Mouse (Mus musculus) cerebellum, adult 2 months (tissue): ENCODE data around the gene Cst11. TPM values are rescaled to one million over a fixed set of nuclear protein-coding genes. Genes with fewer than 3 reads are reported as not detected.
"Not testable (repeated sequence)": the region's sequence is repeated elsewhere in the genome, so short reads cannot be mapped to it uniquely, and the experiment has no call there.

Source experiments
- DNase-seq, 2 experiments: peaks; one replicate each; pipeline ENCODE4 v3.0.0; 2021
- H3K27ac ChIP-seq: fragments of 200-500 bp; 2 replicates; pipeline ENCODE4 v1.5.1; 2012; ENCODE audit warnings: low read length, control low read depth, inconsistent platforms; ENCODE audit not compliant: insufficient read depth
- H3K27me3 ChIP-seq: fragments of 200-500 bp; 2 replicates; pipeline ENCODE4 v1.6.1; 2012; ENCODE audit warnings: inconsistent platforms, mild to moderate bottlenecking, low read length, moderate library complexity; ENCODE audit not compliant: control insufficient read depth, insufficient read depth
- H3K4me1 ChIP-seq: fragments of 200-500 bp; 2 replicates; pipeline ENCODE4 v1.6.1; 2011; ENCODE audit warnings: low read length; ENCODE audit not compliant: control insufficient read depth, insufficient read depth
- H3K4me3 ChIP-seq: fragments of 200-500 bp; replicated peaks from 2 replicates; pipeline ENCODE3; 2011; ENCODE audit warnings: mild to moderate bottlenecking, low read depth, low read length, control low read depth; ENCODE audit not compliant: insufficient read depth
- CTCF ChIP-seq: fragments of 200-500 bp; IDR thresholded peaks from 2 replicates; pipeline ENCODE4 v1.5.1; 2011; ENCODE audit warnings: low read depth, mild to moderate bottlenecking, control low read depth, low read length, moderate library complexity, borderline replicate concordance; ENCODE audit not compliant: insufficient read depth
- POLR2A ChIP-seq: fragments of 200-500 bp; IDR thresholded peaks from 2 replicates; pipeline ENCODE4 v1.6.1; 2011; ENCODE audit warnings: low read length, control low read depth, borderline replicate concordance; ENCODE audit not compliant: insufficient read depth
- WGBS: fragments of 180-500 bp; shearing (Covaris S2); methylation state at CpG from one replicate; pipeline ENCODE4 v1.1.7; 2018; 5-methylcytosine and 5-hydroxymethylcytosine counted together
- polyA plus RNA-seq: library from polyadenylated mRNA; depleted of rRNA; stranded (reverse); fragments of >200 nt; gene quantifications from 2 replicates; pipeline ENCODE4 v1.2.3, GENCODE M21; 2012; rRNA removed

Cst11 gene
- not detected in 2 replicates for polyA plus RNA-seq

- H3K27ac ChIP-seq, H3K27me3 ChIP-seq, H3K4me1 ChIP-seq, H3K4me3 ChIP-seq, DNase-seq: not testable (repeated sequence)
- 86% methylated on average over 4 of the region's 4 CpGs for WGBS
These were observed at the start of gene Cst11 for GRCm38 (mm10) chr2:148771397-148771796. Gene Cst11 (minus strand): TSS chr2:148771497.

DNA sequence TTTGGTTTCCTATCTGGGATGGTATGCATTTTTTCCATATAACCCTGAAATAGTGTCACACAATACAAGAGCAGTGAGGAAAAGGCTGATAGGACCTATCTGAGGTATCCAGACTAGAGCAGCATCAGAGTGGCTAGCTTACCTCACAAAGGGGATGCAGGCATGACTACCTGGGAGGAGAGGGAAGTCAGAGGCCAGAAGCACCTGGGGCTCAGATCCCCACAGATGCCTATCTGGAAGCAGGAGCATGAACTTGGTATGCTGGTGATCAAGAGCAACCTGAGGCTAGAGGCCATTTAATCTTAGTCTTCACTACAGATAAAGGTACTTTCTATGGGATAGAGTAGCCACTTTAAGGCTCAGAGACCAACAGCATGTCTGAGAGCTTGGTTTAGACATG is 48.6 kb upstream of the Cst11 start, which contains the start of gene Cst13:
Cst13 (plus strand) TSS at position 173 of the 400 bp plus-strand sequence.
- Histone ChIP-seq H3K4me1 (no peaks in the 10 kb centered on the region), H3K4me3 (no peak within 1 kb of the TSS), H3K27me3 (no peaks in the 10 kb centered on the region), H3K27ac (no peak within 1 kb of the TSS)
- no peak for DNase-seq
- TF ChIP-seq CTCF, result no peak
- TF ChIP-seq POLR2A, result no peak

DNA sequence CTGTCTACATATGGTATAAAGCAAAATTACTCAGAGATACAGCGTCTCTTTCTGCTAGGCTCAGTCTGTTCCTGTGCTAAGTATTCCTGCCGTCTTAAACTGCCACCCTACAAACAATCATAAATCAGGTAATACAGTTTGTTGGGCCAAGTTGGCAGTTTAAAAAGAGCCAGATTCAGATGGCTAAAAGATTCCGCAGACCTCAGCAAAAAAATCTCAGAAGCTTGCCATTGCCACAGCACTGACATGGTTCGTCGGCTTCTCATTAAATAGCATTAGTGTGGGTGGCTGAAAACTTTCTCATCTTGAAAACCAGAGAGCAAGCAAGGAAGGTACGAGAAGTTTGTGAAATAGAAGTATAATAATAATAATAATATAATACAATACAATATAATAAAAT is 35.4 kb upstream of the Cst11 start:
- 44% methylated on average over 6 of the region's 6 CpGs for WGBS
- H3K4me3 ChIP-seq, result no peak overlapping the region
- H3K27ac ChIP-seq, result no peak overlapping the region
- H3K4me1 ChIP-seq, result peaks cover 1% of the 10 kb centered on the region; the same call in 1 of the 2 replicates
- no peak for DNase-seq
- TF ChIP-seq POLR2A (no peak), CTCF (no peak)
- no peaks in the 10 kb centered on the region for H3K27me3 ChIP-seq

DNA sequence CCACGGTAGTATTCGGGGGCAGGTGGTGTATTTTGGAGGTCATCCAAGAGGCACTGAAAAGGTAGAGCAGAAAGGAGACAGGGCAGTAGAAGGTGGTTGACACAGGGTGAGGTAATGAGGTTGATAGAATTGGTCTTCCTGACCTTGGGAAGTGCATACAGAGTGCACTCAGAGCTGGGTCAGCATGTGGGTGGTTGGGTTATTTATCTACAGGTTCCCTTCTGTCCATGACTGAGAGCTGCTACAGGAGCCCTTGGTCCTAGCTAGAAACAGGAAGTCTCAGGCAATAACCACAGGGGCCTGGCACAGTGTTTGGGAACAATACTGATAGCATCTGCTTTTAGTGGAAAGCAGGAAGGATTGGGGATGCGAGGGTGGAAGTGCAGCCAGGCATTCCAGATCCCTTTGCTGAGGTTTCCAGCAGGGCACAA is 30.2 kb upstream of the Cst11 start:
- H3K27ac ChIP-seq, result peak overlapping the region; percentile 58
- no peak overlapping the region for H3K4me3 ChIP-seq
- 11% methylated on average over 3 of the region's 3 CpGs for WGBS
- peak; percentile 66 to 86 for DNase-seq
- TF ChIP-seq POLR2A (no peak), CTCF (no peak)
- H3K4me1 ChIP-seq, result peaks cover 12% of the 10 kb centered on the region
- no peaks in the 10 kb centered on the region for H3K27me3 ChIP-seq

DNA sequence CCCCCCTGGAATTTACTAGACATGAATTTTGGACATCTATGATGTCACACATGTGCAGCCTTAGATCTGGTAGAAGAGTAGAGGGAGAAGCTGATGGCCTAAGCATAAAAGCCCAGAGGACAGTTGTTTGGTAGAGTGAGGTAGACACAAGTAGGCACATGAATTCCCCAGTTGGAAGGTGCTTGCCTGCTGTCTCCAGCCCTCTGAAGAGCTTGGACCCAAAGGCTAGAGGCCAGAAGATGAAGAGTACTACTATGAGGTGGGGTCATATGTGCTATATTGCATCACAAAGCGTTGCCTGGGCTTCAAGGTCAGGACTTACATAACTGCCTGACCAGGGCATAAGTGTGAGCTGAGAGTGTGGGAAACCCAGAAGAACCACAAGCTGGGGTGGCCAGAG is 27.2 kb upstream of the Cst11 start, which contains the start of gene Cst8:
Cst8 (plus strand) TSS at position 301 of the 400 bp plus-strand sequence.
- H3K4me1 ChIP-seq, result peaks cover 12% of the 10 kb centered on the region
- no peak for DNase-seq
- no peaks in the 10 kb centered on the region for H3K27me3 ChIP-seq
- no peak for TF ChIP-seq CTCF
- TF ChIP-seq POLR2A, result no peak
- no peak within 1 kb of the TSS for H3K4me3 ChIP-seq
- no peak within 1 kb of the TSS for H3K27ac ChIP-seq
- 92% methylated on average over 1 of the region's 1 CpGs for WGBS

GRCm38 (mm10) chr2:148789142-148789541 is 17.8 kb upstream of the Cst11 start, which contains the start of gene Cst12:
Gene Cst12 (plus strand): TSS chr2:148789361.
- Histone ChIP-seq H3K27me3 (no peaks in the 10 kb centered on the region), H3K27ac (no peak within 1 kb of the TSS), H3K4me3 (no peak within 1 kb of the TSS), H3K4me1 (no peaks in the 10 kb centered on the region)
- TF ChIP-seq CTCF (no peak), POLR2A (no peak)
- WGBS, result 89% methylated on average over 6 of the region's 6 CpGs
- no peak for DNase-seq

DNA sequence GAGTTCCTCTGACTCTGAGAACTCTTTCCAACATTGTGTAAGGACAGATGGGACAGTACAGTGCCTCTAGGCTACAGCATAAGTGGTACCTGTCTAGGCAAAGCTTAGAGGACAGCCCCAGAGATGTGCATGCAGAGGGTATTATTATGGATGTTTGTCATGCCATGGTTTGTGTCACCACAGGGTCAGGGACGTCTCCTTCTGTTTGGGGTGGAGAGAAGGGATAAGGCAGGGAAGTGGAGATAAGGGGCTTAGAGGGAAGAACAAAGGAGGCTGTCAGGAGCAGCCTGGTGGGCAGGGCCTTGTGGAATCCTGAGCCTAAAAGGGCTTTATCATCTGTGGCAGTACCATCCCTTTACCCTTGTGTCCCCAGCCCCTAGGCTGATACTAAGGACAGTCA is 10.4 kb upstream of the Cst11 start, which contains the start of gene 8030411F24Rik:
8030411F24Rik (plus strand) TSS at position 301 of the 400 bp plus-strand sequence.
- H3K27me3 ChIP-seq, result no peaks in the 10 kb centered on the region
- no peaks in the 10 kb centered on the region for H3K4me1 ChIP-seq
- no peak for DNase-seq
- TF ChIP-seq POLR2A (no peak), CTCF (no peak)
- H3K4me3 ChIP-seq, result no peak within 1 kb of the TSS
- 14% methylated on average over 1 of the region's 1 CpGs for WGBS
- H3K27ac ChIP-seq, result no peak within 1 kb of the TSS

GRCm38 (mm10) chr2:148763648-148764388 is 7.5 kb downstream of the Cst11 start:
- Histone ChIP-seq H3K4me1 (no peaks in the 10 kb centered on the region), H3K27me3 (no peaks in the 10 kb centered on the region), H3K27ac (no peak overlapping the region), H3K4me3 (no peak overlapping the region)
- TF ChIP-seq POLR2A, result no peak
- TF ChIP-seq CTCF, result no peak
- 97% methylated on average over 1 of the region's 1 CpGs for WGBS
- DNase-seq, result no peak
